Mouse (Mus musculus): ENCODE data around the gene C1qtnf4. TPM values are rescaled to one million over a fixed set of nuclear protein-coding genes. Genes with fewer than 3 reads are reported as not detected.

Gene C1qtnf4
- polyA plus RNA-seq, 1 experiment = 4.9 TPM

- H3K4me3 ChIP-seq (replicated peaks; ENCODE audit: extremely low read depth, low read depth, low read length) = peak overlapping the region; percentile 71
- TF ChIP-seq POLR2A (IDR thresholded peaks at IDR 0.05; ENCODE audit: borderline replicate concordance, extremely low read depth, low read depth, low read length) (peak; percentile 17; the same call in 1 of the 2 replicates), CTCF (IDR thresholded peaks at IDR 0.05; ENCODE audit: insufficient read depth, low read length) (no peak)
- peaks cover 12% of the 10 kb centered on the region for H3K4me1 ChIP-seq (ENCODE audit: control insufficient read depth, insufficient read depth, low read length)
- peak; percentile 73 for DNase-seq
- WGBS = under 1% methylated on average over 72 of the region's 73 CpGs
Observed at GRCm38 (mm10) chr2:90917233-90917998, 31.8 kb downstream of the C1qtnf4 start.

GRCm38 (mm10) chr2:90917999-90918698 is 32.5 kb downstream of the C1qtnf4 start:
- TF ChIP-seq POLR2A (IDR thresholded peaks at IDR 0.05; ENCODE audit: borderline replicate concordance, extremely low read depth, low read depth, low read length) (no peak), CTCF (IDR thresholded peaks at IDR 0.05; ENCODE audit: insufficient read depth, low read length) (no peak)
- DNase-seq = peak; percentile 76
- H3K4me3 ChIP-seq (replicated peaks; ENCODE audit: extremely low read depth, low read depth, low read length) = peak overlapping the region; percentile 71
- peaks cover 12% of the 10 kb centered on the region for H3K4me1 ChIP-seq (ENCODE audit: control insufficient read depth, insufficient read depth, low read length)
- WGBS = 5% methylated on average over 16 of the region's 16 CpGs

- Histone ChIP-seq H3K4me1 (ENCODE audit: control insufficient read depth, insufficient read depth, low read length) (peaks cover 6% of the 10 kb centered on the region), H3K4me3 (replicated peaks; ENCODE audit: extremely low read depth, low read depth, low read length) (no peak overlapping the region)
- DNase-seq = no peak
- TF ChIP-seq CTCF (IDR thresholded peaks at IDR 0.05; ENCODE audit: insufficient read depth, low read length) (no peak), POLR2A (IDR thresholded peaks at IDR 0.05; ENCODE audit: borderline replicate concordance, extremely low read depth, low read depth, low read length) (no peak)
- WGBS = 53% methylated on average over 1 of the region's 1 CpGs
Observed at GRCm38 (mm10) chr2:90921178-90921577, 35.5 kb downstream of the C1qtnf4 start.

GRCm38 (mm10) chr2:90922636-90923035 is 37.0 kb downstream of the C1qtnf4 start:
- WGBS = 90% methylated on average over 2 of the region's 2 CpGs
- H3K4me3 ChIP-seq (replicated peaks; ENCODE audit: extremely low read depth, low read depth, low read length) = no peak overlapping the region
- DNase-seq = no peak
- no peak for TF ChIP-seq CTCF (IDR thresholded peaks at IDR 0.05; ENCODE audit: insufficient read depth, low read length)
- TF ChIP-seq POLR2A (IDR thresholded peaks at IDR 0.05; ENCODE audit: borderline replicate concordance, extremely low read depth, low read depth, low read length) = no peak
- no peaks in the 10 kb centered on the region for H3K4me1 ChIP-seq (ENCODE audit: control insufficient read depth, insufficient read depth, low read length)

- Histone ChIP-seq H3K4me3 (replicated peaks; ENCODE audit: extremely low read depth, low read depth, low read length) (no peak overlapping the region), H3K4me1 (ENCODE audit: control insufficient read depth, insufficient read depth, low read length) (no peaks in the 10 kb centered on the region)
- no peak for DNase-seq
- TF ChIP-seq CTCF (IDR thresholded peaks at IDR 0.05; ENCODE audit: insufficient read depth, low read length) (no peak), POLR2A (IDR thresholded peaks at IDR 0.05; ENCODE audit: borderline replicate concordance, extremely low read depth, low read depth, low read length) (no peak)
- 85% methylated on average over 13 of the region's 13 CpGs for WGBS
Observed at GRCm38 (mm10) chr2:90928566-90928965, 42.9 kb downstream of the C1qtnf4 start.

- Histone ChIP-seq H3K4me3 (replicated peaks; ENCODE audit: extremely low read depth, low read depth, low read length) (no peak overlapping the region), H3K4me1 (ENCODE audit: control insufficient read depth, insufficient read depth, low read length) (no peaks in the 10 kb centered on the region)
- WGBS = 52% methylated on average over 8 of the region's 8 CpGs
- TF ChIP-seq POLR2A (IDR thresholded peaks at IDR 0.05; ENCODE audit: borderline replicate concordance, extremely low read depth, low read depth, low read length) = no peak
- TF ChIP-seq CTCF (IDR thresholded peaks at IDR 0.05; ENCODE audit: insufficient read depth, low read length) = no peak
- DNase-seq = no peak
Observed at GRCm38 (mm10) chr2:90931829-90932228, 46.2 kb downstream of the C1qtnf4 start.

- 59% methylated on average over 2 of the region's 2 CpGs for WGBS
- Histone ChIP-seq H3K4me1 (ENCODE audit: control insufficient read depth, insufficient read depth, low read length) (no peaks in the 10 kb centered on the region), H3K4me3 (replicated peaks; ENCODE audit: extremely low read depth, low read depth, low read length) (no peak overlapping the region)
- TF ChIP-seq CTCF (IDR thresholded peaks at IDR 0.05; ENCODE audit: insufficient read depth, low read length) = no peak
- TF ChIP-seq POLR2A (IDR thresholded peaks at IDR 0.05; ENCODE audit: borderline replicate concordance, extremely low read depth, low read depth, low read length) = no peak
- DNase-seq = no peak
Observed at GRCm38 (mm10) chr2:90932273-90932672, 46.6 kb downstream of the C1qtnf4 start.

- 66% methylated on average over 3 of the region's 3 CpGs for WGBS
- Histone ChIP-seq H3K4me1 (ENCODE audit: control insufficient read depth, insufficient read depth, low read length) (peaks cover 11% of the 10 kb centered on the region), H3K4me3 (replicated peaks; ENCODE audit: extremely low read depth, low read depth, low read length) (no peak overlapping the region)
- no peak for DNase-seq
- TF ChIP-seq POLR2A (IDR thresholded peaks at IDR 0.05; ENCODE audit: borderline replicate concordance, extremely low read depth, low read depth, low read length) = no peak
- TF ChIP-seq CTCF (IDR thresholded peaks at IDR 0.05; ENCODE audit: insufficient read depth, low read length) = no peak
Observed at GRCm38 (mm10) chr2:90938362-90938761, 52.7 kb downstream of the C1qtnf4 start.

- DNase-seq = no peak
- TF ChIP-seq CTCF (IDR thresholded peaks at IDR 0.05; ENCODE audit: insufficient read depth, low read length) (no peak), POLR2A (IDR thresholded peaks at IDR 0.05; ENCODE audit: borderline replicate concordance, extremely low read depth, low read depth, low read length) (no peak)
- Histone ChIP-seq H3K4me1 (ENCODE audit: control insufficient read depth, insufficient read depth, low read length) (peaks cover 14% of the 10 kb centered on the region), H3K4me3 (replicated peaks; ENCODE audit: extremely low read depth, low read depth, low read length) (peak overlapping the region; percentile 53)
- 35% methylated on average over 8 of the region's 8 CpGs for WGBS
Observed at GRCm38 (mm10) chr2:90939750-90940149, 54.1 kb downstream of the C1qtnf4 start.

Other genes with a start within 250 kb of the C1qtnf4 start
- gene Nup160, start 208.6 kb upstream of the C1qtnf4 start, polyA plus RNA-seq (2012; rRNA removed) = 4.6 and 7.7 TPM in 2 replicates
- 28.4 and 43.3 TPM in 2 replicates for gene Fnbp4, start 140.5 kb upstream of the C1qtnf4 start, polyA plus RNA-seq (2012; rRNA removed)
- 3.5 and 5.0 TPM in 2 replicates for gene Agbl2, start 103.1 kb upstream of the C1qtnf4 start, polyA plus RNA-seq (2012; rRNA removed)
- gene Mtch2, start 38.7 kb upstream of the C1qtnf4 start, polyA plus RNA-seq (2012; rRNA removed) = 35.0 and 69.1 TPM in 2 replicates
- 10.4 and 15.6 TPM in 2 replicates for gene Kbtbd4, start 18.9 kb downstream of the C1qtnf4 start, polyA plus RNA-seq (2012; rRNA removed)
- 70.9 and 115 TPM in 2 replicates for gene Ndufs3, start 19.0 kb downstream of the C1qtnf4 start, polyA plus RNA-seq (2012; rRNA removed)
- 31.1 and 36.2 TPM in 2 replicates for gene Celf1, start 54.5 kb downstream of the C1qtnf4 start, polyA plus RNA-seq (2012; rRNA removed)
- gene Rapsn, start 149.8 kb downstream of the C1qtnf4 start, polyA plus RNA-seq (2012; rRNA removed) = 2.6 and 4.7 TPM in 2 replicates
- 51.7 and 76.9 TPM in 2 replicates for gene Psmc3, start 168.1 kb downstream of the C1qtnf4 start, polyA plus RNA-seq (2012; rRNA removed)
- gene Slc39a13, start 184.6 kb downstream of the C1qtnf4 start, polyA plus RNA-seq (2012; rRNA removed) = 88.2 and 101 TPM in 2 replicates
- gene Spi1, start 196.5 kb downstream of the C1qtnf4 start, polyA plus RNA-seq (2012; rRNA removed) = 65.7 and 70.7 TPM in 2 replicates
- 7.0 and 11.2 TPM in 2 replicates for gene Mybpc3, start 232.3 kb downstream of the C1qtnf4 start, polyA plus RNA-seq (2012; rRNA removed)

Measured in lung, adult 2 months (tissue).